Mouse (Mus musculus): ENCODE results near the gene Shroom4.

DNA sequence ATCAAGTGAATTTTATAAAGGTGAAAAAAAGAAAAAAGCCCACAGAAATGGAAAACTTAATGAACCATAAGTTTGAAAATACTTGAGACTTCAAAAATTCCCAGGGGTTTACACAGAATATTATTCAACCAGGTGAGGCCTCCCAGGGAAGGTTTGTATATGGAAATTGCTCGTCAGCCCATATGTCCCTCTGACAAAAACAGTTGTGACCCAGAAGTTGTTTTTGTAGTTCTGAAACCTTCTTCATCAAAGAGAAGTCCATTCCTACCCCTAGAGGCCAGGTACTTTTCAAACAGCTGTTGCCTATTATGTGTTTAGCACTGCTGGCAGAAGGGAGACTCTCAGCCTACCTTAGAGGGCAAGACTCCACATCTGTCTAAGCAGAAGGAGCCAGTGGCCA lies 165.4 kb downstream of the Shroom4 start:
- no peak for TF ChIP-seq CTCF (IDR thresholded peaks at IDR 0.05)
- no peak for TF ChIP-seq EP300 (IDR thresholded peaks at IDR 0.05)
